Mouse (Mus musculus) myocyte (in vitro differentiated cells): ENCODE data around the gene Gm5426. TPM values are rescaled to one million over a fixed set of nuclear protein-coding genes. Genes with fewer than 3 reads are reported as not detected.

Experiments
- H3K27me3 ChIP-seq: one replicate; pipeline ENCODE4 v1.6.1; 2011; ENCODE audit not compliant: control insufficient read depth, insufficient read depth, insufficient read length
- H3K36me3 ChIP-seq: one replicate; pipeline ENCODE4 v1.6.1; 2011; ENCODE audit not compliant: control insufficient read depth, insufficient read depth
- H3K4me2 ChIP-seq: one replicate; pipeline ENCODE4 v1.6.1; 2011; ENCODE audit warnings: low read depth, control low read depth
- H3K4me3 ChIP-seq: one replicate; pipeline ENCODE4 v1.5.1; 2011; ENCODE audit warnings: mild to moderate bottlenecking, control low read depth, moderate library complexity
- H3K79me2 ChIP-seq: one replicate; pipeline ENCODE4 v1.6.1; 2011; ENCODE audit not compliant: control insufficient read depth, insufficient read depth
- H3ac ChIP-seq: one replicate; pipeline ENCODE4 v1.6.1; 2011; ENCODE audit not compliant: control insufficient read depth, insufficient read length
- CEBPB ChIP-seq: IDR thresholded peaks from 2 replicates; pipeline ENCODE4 v1.6.1; 2011; ENCODE audit warnings: mild to moderate bottlenecking, moderate library complexity; ENCODE audit not compliant: poor library complexity, insufficient read depth, severe bottlenecking
- E2F4 ChIP-seq: IDR thresholded peaks from one replicate; pipeline ENCODE4 v1.6.1; 2011; ENCODE audit warnings: mild to moderate bottlenecking, control low read depth, moderate library complexity; ENCODE audit not compliant: insufficient read depth
- MAX ChIP-seq: IDR thresholded peaks from one replicate; pipeline ENCODE4 v1.6.1; 2011; ENCODE audit warnings: low read depth, mild to moderate bottlenecking, control low read depth
- MYOD1 ChIP-seq, 3 experiments: IDR thresholded peaks; one replicate each; pipeline ENCODE4 v1.6.1; 2011; ENCODE audit warnings: control low read depth in 2 of 3, low read depth in 2 of 3, mild to moderate bottlenecking in 2 of 3, moderate library complexity in 1 of 3; ENCODE audit not compliant: insufficient read length in 2 of 3, control insufficient read depth in 1 of 3
- MYOG ChIP-seq, 3 experiments: IDR thresholded peaks; one replicate each; pipeline ENCODE4 v1.6.1; 2011; ENCODE audit warnings: control low read depth in 2 of 3, low read depth in 2 of 3, mild to moderate bottlenecking in 2 of 3; ENCODE audit not compliant: insufficient read length in 2 of 3, control insufficient read depth in 1 of 3, insufficient read depth in 1 of 3
- POLR2A ChIP-seq: IDR thresholded peaks from one replicate; pipeline ENCODE4 v1.6.1; 2011; ENCODE audit warnings: low read depth, mild to moderate bottlenecking, control low read depth, moderate library complexity; ENCODE audit not compliant: insufficient read length
- POLR2AphosphoS2 ChIP-seq: IDR thresholded peaks from one replicate; pipeline ENCODE4 v1.6.1; 2011; ENCODE audit warnings: low read depth, control low read depth; ENCODE audit not compliant: insufficient read length
- REST ChIP-seq: IDR thresholded peaks from one replicate; pipeline ENCODE4 v1.6.1; 2011; ENCODE audit warnings: mild to moderate bottlenecking, control low read depth, moderate library complexity; ENCODE audit not compliant: insufficient read depth, insufficient read length
- SRF ChIP-seq: IDR thresholded peaks from one replicate; pipeline ENCODE4 v1.6.1; 2011; ENCODE audit warnings: low read depth; ENCODE audit not compliant: control insufficient read depth, insufficient read length
- TCF12 ChIP-seq: IDR thresholded peaks from one replicate; pipeline ENCODE4 v1.6.1; 2011; ENCODE audit warnings: mild to moderate bottlenecking, control low read depth; ENCODE audit not compliant: poor library complexity, insufficient read depth, severe bottlenecking
- TCF3 ChIP-seq: IDR thresholded peaks from one replicate; pipeline ENCODE4 v1.6.1; 2011; ENCODE audit warnings: low read depth, control low read depth; ENCODE audit not compliant: insufficient read length
- USF1 ChIP-seq: IDR thresholded peaks from one replicate; pipeline ENCODE4 v1.6.1; 2011; ENCODE audit warnings: low read depth, mild to moderate bottlenecking, control low read depth, moderate library complexity
- polyA plus RNA-seq: library from polyadenylated mRNA; unstranded; fragments of >200 nt; fragmentation: generic; extraction: Trizol; gene quantifications from one replicate; pipeline ENCODE4 v1.2.1, GENCODE M21; 2012; ENCODE audit warnings: missing spikeins

Gm5426 gene
- polyA plus RNA-seq, 1 experiment: not detected

DNA sequence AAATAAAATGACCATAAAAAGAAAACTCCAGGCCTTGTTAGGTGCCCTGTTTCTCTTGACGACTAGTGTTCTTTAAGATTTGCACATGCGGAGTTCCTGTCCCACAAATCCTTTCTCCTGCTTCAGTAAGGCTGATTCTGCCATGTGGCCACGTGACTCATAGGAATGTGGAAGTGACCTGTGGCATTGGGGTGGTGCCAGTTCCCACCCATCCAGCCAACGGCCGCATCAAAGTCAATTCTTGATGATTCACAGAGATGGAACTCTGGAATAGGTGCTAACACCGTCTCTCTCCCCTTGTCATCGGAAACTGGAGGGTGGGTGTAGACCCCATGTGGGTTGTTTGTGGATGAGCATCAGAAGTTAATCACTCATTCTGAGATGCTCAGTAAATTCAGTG is 39.7 kb upstream of the Gm5426 start:
- H3ac ChIP-seq: no peak overlapping the region
- no peak overlapping the region for H3K4me2 ChIP-seq
- H3K36me3 ChIP-seq: no peaks in the 10 kb centered on the region
- TF ChIP-seq USF1 (peak; percentile 83), TCF12 (no peak)
- no peak overlapping the region for H3K4me3 ChIP-seq
- H3K79me2 ChIP-seq: no peaks in the 10 kb centered on the region
- no peaks in the 10 kb centered on the region for H3K27me3 ChIP-seq

DNA sequence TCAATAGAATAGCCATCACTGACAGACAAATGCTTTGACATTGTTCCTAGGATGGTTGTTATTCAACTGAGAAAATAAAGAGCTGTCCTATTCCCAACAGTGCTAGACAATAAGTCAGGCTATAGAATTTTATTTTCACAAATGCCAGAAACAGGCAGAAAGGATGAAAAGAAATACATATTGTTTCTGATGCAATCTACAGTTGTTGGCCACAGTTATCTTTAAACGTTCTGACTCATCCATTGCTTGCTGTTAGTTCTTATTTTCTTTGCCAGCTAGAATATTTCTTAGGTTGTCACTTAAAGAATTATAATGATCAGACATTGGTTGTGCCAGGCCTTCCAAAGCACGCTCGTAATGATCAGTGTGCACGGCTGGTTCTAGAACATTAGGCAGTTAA is 35.4 kb upstream of the Gm5426 start:
- Histone ChIP-seq H3ac (no peak overlapping the region), H3K4me2 (no peak overlapping the region), H3K79me2 (no peaks in the 10 kb centered on the region), H3K4me3 (no peak overlapping the region), H3K36me3 (no peaks in the 10 kb centered on the region), H3K27me3 (no peaks in the 10 kb centered on the region)
- no peak for TF ChIP-seq REST
- peak; percentile 75 for TF ChIP-seq CEBPB
- TF ChIP-seq MYOG (IDR thresholded peaks at IDR 0.05; ENCODE audit: control insufficient read depth in 1 of 3, insufficient read depth in 1 of 3, insufficient read length in 2 of 3, low read depth in 2 of 3): no peak
- no peak for TF ChIP-seq TCF3

DNA sequence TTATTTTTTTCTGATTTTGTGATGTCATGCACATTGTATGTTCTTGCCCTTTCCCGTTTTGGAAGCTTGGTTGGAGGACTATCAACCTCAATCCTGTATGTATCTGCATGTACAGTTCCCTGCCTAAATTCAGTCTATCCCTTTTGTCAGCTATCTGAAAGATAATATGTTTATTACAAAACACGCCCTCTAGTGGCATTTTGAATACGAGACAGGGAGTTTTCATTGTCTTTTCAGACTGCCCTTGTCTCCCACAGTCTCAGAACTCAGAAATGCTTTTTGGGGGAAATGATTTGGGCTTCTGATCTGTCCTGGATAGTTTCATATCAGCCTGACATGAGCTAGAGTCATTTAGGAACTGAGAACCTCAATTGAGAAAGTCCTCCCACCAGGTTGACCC is 32.2 kb upstream of the Gm5426 start:
- Histone ChIP-seq H3ac (no peak overlapping the region), H3K36me3 (no peaks in the 10 kb centered on the region), H3K4me2 (no peak overlapping the region), H3K4me3 (no peak overlapping the region), H3K27me3 (no peaks in the 10 kb centered on the region), H3K79me2 (no peaks in the 10 kb centered on the region)
- no peak for TF ChIP-seq REST
- no peak for TF ChIP-seq POLR2A
- TF ChIP-seq CEBPB: no peak
- no peak for TF ChIP-seq MYOD1 (IDR thresholded peaks at IDR 0.05; ENCODE audit: control insufficient read depth in 1 of 3, insufficient read length in 2 of 3, low read depth in 2 of 3)
- TF ChIP-seq SRF: no peak
- TF ChIP-seq POLR2AphosphoS2: no peak
- TF ChIP-seq MAX: no peak
- no peak for TF ChIP-seq E2F4
- no peak for TF ChIP-seq TCF3
- no peak for TF ChIP-seq TCF12

DNA sequence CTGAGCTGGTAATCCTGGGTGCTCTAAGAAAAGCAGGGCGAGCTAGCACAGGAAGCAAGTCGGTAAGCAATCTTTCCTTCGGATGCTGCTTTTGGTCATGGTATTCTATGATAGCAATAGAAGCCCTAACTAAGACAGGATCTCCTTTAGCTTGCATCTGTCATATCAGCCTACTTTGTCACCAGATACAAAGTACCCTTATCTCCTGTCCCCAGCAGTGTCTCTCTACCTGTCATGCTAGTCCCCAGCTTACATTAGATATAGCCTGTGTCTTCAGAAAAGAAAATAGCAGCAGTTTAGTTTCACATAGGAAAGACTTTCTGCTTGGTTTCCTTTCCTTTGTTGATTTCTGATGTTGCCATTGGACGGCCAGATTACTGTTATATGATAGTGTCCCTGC is 31.8 kb upstream of the Gm5426 start:
- no peak overlapping the region for H3K4me3 ChIP-seq
- no peak overlapping the region for H3ac ChIP-seq
- H3K4me2 ChIP-seq: no peak overlapping the region
- no peaks in the 10 kb centered on the region for H3K27me3 ChIP-seq
- H3K79me2 ChIP-seq: no peaks in the 10 kb centered on the region
- H3K36me3 ChIP-seq: no peaks in the 10 kb centered on the region
- TF ChIP-seq MYOD1 (IDR thresholded peaks at IDR 0.05; ENCODE audit: control insufficient read depth in 1 of 3, insufficient read length in 2 of 3, low read depth in 2 of 3) (no peak), USF1 (no peak), MAX (no peak), REST (no peak), SRF (no peak), E2F4 (no peak), TCF12 (no peak), MYOG (IDR thresholded peaks at IDR 0.05; ENCODE audit: control insufficient read depth in 1 of 3, insufficient read depth in 1 of 3, insufficient read length in 2 of 3, low read depth in 2 of 3) (no peak), POLR2A (no peak), CEBPB (no peak), TCF3 (no peak), POLR2AphosphoS2 (no peak)

DNA sequence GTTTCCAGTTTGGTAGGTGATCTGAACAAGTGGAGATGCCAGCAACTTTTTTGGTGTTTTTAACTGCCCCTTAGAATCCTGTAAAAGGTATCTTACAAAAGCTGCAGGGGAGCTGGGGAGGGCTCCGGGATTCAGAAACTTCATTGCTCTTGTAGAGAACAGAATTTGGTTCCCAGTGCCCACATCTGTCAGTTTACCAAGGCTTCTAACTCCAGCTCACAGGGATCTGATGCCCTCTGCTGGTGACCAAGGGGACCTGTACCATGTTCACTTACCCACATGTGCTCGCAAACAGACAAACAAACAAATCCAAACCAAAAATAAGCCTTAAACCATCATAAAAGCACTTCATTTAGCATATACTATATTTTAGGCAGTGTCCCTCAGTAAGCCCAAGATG is 31.3 kb upstream of the Gm5426 start:
- no peak for TF ChIP-seq POLR2A
- TF ChIP-seq TCF3: no peak
- no peak for TF ChIP-seq E2F4
- no peak for TF ChIP-seq MYOD1 (IDR thresholded peaks at IDR 0.05; ENCODE audit: control insufficient read depth in 1 of 3, insufficient read length in 2 of 3, low read depth in 2 of 3)
- TF ChIP-seq CEBPB: no peak
- Histone ChIP-seq H3K36me3 (no peaks in the 10 kb centered on the region), H3ac (no peak overlapping the region), H3K27me3 (no peaks in the 10 kb centered on the region), H3K4me3 (no peak overlapping the region), H3K4me2 (no peak overlapping the region), H3K79me2 (no peaks in the 10 kb centered on the region)
